Mouse (Mus musculus): ENCODE measurements around the gene Gm867. TPM values are rescaled to one million over a fixed set of nuclear protein-coding genes. Genes with fewer than 3 reads are reported as not detected.

Gene Gm867
- polyA plus RNA-seq (2014; fragmentation: Nextera tagmentation; extraction: Ambion mirVana), result 2.4 and 3.0 TPM in 2 replicates

GRCm38 (mm10) chr10:75940520-75940919 lies at the start of gene Gm867:
Gm867 (minus strand) TSS chr10:75940672.
- WGBS, result 79% methylated on average over 5 of the region's 5 CpGs

GRCm38 (mm10) chr10:75979432-75979831 lies 39.0 kb upstream of the Gm867 start:
- no peak for ATAC-seq (ENCODE audit: low read depth)
- 93% methylated on average over 3 of the region's 3 CpGs for WGBS

More at GRCm38 (mm10) chr10:75940520-75940919, at the start of gene Gm867:
- H3K9me3 ChIP-seq (ENCODE audit: control insufficient read depth, low read length), result no peaks in the 10 kb centered on the region
- no peaks in the 10 kb centered on the region for H3K36me3 ChIP-seq (ENCODE audit: control insufficient read depth, insufficient read depth, low read length)
- H3K9ac ChIP-seq (replicated peaks; ENCODE audit: low read depth, low read length), result no peak within 1 kb of the TSS
- H3K27ac ChIP-seq (ENCODE audit: low read depth, low read length), result no peak within 1 kb of the TSS
- no peak for ATAC-seq (ENCODE audit: low read depth)
- H3K4me2 ChIP-seq (ENCODE audit: low read depth, low read length), result no peak within 1 kb of the TSS
- peaks cover 3% of the 10 kb centered on the region; the same call in 1 of the 2 replicates for H3K4me1 ChIP-seq (ENCODE audit: control insufficient read depth, insufficient read depth, low read length)
- H3K4me3 ChIP-seq (ENCODE audit: low read depth, low read length), result no peak within 1 kb of the TSS; the same call in 1 of the 2 replicates
- no peaks in the 10 kb centered on the region for H3K27me3 ChIP-seq (ENCODE audit: control insufficient read depth, insufficient read depth, low read length)

GRCm38 (mm10) chr10:75978835-75979157 lies 38.3 kb upstream of the Gm867 start:
- Histone ChIP-seq H3K4me2 (ENCODE audit: low read depth, low read length) (no peak overlapping the region), H3K4me1 (ENCODE audit: control insufficient read depth, insufficient read depth, low read length) (no peaks in the 10 kb centered on the region), H3K27me3 (ENCODE audit: control insufficient read depth, insufficient read depth, low read length) (no peaks in the 10 kb centered on the region), H3K9ac (replicated peaks; ENCODE audit: low read depth, low read length) (no peak overlapping the region), H3K4me3 (ENCODE audit: low read depth, low read length) (no peak overlapping the region), H3K9me3 (ENCODE audit: control insufficient read depth, low read length) (no peaks in the 10 kb centered on the region), H3K36me3 (ENCODE audit: control insufficient read depth, insufficient read depth, low read length) (no peaks in the 10 kb centered on the region), H3K27ac (ENCODE audit: low read depth, low read length) (no peak overlapping the region)
- WGBS, result 61% methylated on average over 5 of the region's 5 CpGs
- ATAC-seq (ENCODE audit: low read depth), result no peak

More at GRCm38 (mm10) chr10:75979432-75979831, 39.0 kb upstream of the Gm867 start:
- Histone ChIP-seq H3K4me1 (ENCODE audit: control insufficient read depth, insufficient read depth, low read length) (no peaks in the 10 kb centered on the region), H3K27ac (ENCODE audit: low read depth, low read length) (no peak overlapping the region), H3K9me3 (ENCODE audit: control insufficient read depth, low read length) (no peaks in the 10 kb centered on the region), H3K4me3 (ENCODE audit: low read depth, low read length) (no peak overlapping the region), H3K36me3 (ENCODE audit: control insufficient read depth, insufficient read depth, low read length) (no peaks in the 10 kb centered on the region), H3K4me2 (ENCODE audit: low read depth, low read length) (no peak overlapping the region), H3K27me3 (ENCODE audit: control insufficient read depth, insufficient read depth, low read length) (no peaks in the 10 kb centered on the region), H3K9ac (replicated peaks; ENCODE audit: low read depth, low read length) (no peak overlapping the region)

- Histone ChIP-seq H3K36me3 (ENCODE audit: control insufficient read depth, insufficient read depth, low read length) (no peaks in the 10 kb centered on the region), H3K9me3 (ENCODE audit: control insufficient read depth, low read length) (no peaks in the 10 kb centered on the region), H3K27ac (ENCODE audit: low read depth, low read length) (no peak overlapping the region), H3K4me2 (ENCODE audit: low read depth, low read length) (no peak overlapping the region), H3K4me1 (ENCODE audit: control insufficient read depth, insufficient read depth, low read length) (no peaks in the 10 kb centered on the region), H3K4me3 (ENCODE audit: low read depth, low read length) (no peak overlapping the region), H3K9ac (replicated peaks; ENCODE audit: low read depth, low read length) (no peak overlapping the region), H3K27me3 (ENCODE audit: control insufficient read depth, insufficient read depth, low read length) (no peaks in the 10 kb centered on the region)
- no peak for ATAC-seq (ENCODE audit: low read depth)
- WGBS, result 39% methylated on average over 10 of the region's 10 CpGs
Observed at GRCm38 (mm10) chr10:75978119-75978834, 37.8 kb upstream of the Gm867 start.

GRCm38 (mm10) chr10:75975216-75975615 lies 34.7 kb upstream of the Gm867 start:
- 82% methylated on average over 5 of the region's 5 CpGs for WGBS
- ATAC-seq (ENCODE audit: low read depth), result no peak

GRCm38 (mm10) chr10:75973846-75974245 lies 33.4 kb upstream of the Gm867 start:
- H3K9me3 ChIP-seq (ENCODE audit: control insufficient read depth, low read length), result no peaks in the 10 kb centered on the region
- H3K27ac ChIP-seq (ENCODE audit: low read depth, low read length), result no peak overlapping the region
- no peak overlapping the region for H3K4me2 ChIP-seq (ENCODE audit: low read depth, low read length)
- no peak overlapping the region for H3K9ac ChIP-seq (replicated peaks; ENCODE audit: low read depth, low read length)
- no peak for ATAC-seq (ENCODE audit: low read depth)
- WGBS, result 95% methylated on average over 10 of the region's 10 CpGs
- H3K4me1 ChIP-seq (ENCODE audit: control insufficient read depth, insufficient read depth, low read length), result no peaks in the 10 kb centered on the region
- no peaks in the 10 kb centered on the region for H3K36me3 ChIP-seq (ENCODE audit: control insufficient read depth, insufficient read depth, low read length)
- no peak overlapping the region for H3K4me3 ChIP-seq (ENCODE audit: low read depth, low read length)
- no peaks in the 10 kb centered on the region for H3K27me3 ChIP-seq (ENCODE audit: control insufficient read depth, insufficient read depth, low read length)

More at GRCm38 (mm10) chr10:75975216-75975615, 34.7 kb upstream of the Gm867 start:
- Histone ChIP-seq H3K27ac (ENCODE audit: low read depth, low read length) (no peak overlapping the region), H3K9ac (replicated peaks; ENCODE audit: low read depth, low read length) (no peak overlapping the region), H3K4me2 (ENCODE audit: low read depth, low read length) (no peak overlapping the region), H3K36me3 (ENCODE audit: control insufficient read depth, insufficient read depth, low read length) (no peaks in the 10 kb centered on the region), H3K4me1 (ENCODE audit: control insufficient read depth, insufficient read depth, low read length) (no peaks in the 10 kb centered on the region), H3K27me3 (ENCODE audit: control insufficient read depth, insufficient read depth, low read length) (no peaks in the 10 kb centered on the region), H3K4me3 (ENCODE audit: low read depth, low read length) (no peak overlapping the region), H3K9me3 (ENCODE audit: control insufficient read depth, low read length) (no peaks in the 10 kb centered on the region)

GRCm38 (mm10) chr10:75954381-75954811 lies 13.9 kb upstream of the Gm867 start, which contains the start of gene Gm5134:
Gm5134 (plus strand) TSS chr10:75954514.
- Histone ChIP-seq H3K27ac (ENCODE audit: low read depth, low read length) (no peak within 1 kb of the TSS), H3K36me3 (ENCODE audit: control insufficient read depth, insufficient read depth, low read length) (no peaks in the 10 kb centered on the region), H3K27me3 (ENCODE audit: control insufficient read depth, insufficient read depth, low read length) (no peaks in the 10 kb centered on the region), H3K4me1 (ENCODE audit: control insufficient read depth, insufficient read depth, low read length) (0 out of 2 replicates have a peak, but pooled peaks cover 9% of the 10 kb centered on the region), H3K9me3 (ENCODE audit: control insufficient read depth, low read length) (no peaks in the 10 kb centered on the region), H3K9ac (replicated peaks; ENCODE audit: low read depth, low read length) (0 out of 2 replicates have a peak within 1 kb of the TSS, but pooled peaks have one; percentile 7), H3K4me2 (ENCODE audit: low read depth, low read length) (peak within 1 kb of the TSS; percentile 26; the same call in 1 of the 2 replicates), H3K4me3 (ENCODE audit: low read depth, low read length) (no peak within 1 kb of the TSS)
- WGBS, result 39% methylated on average over 20 of the region's 20 CpGs
- no peak for ATAC-seq (ENCODE audit: low read depth)

- WGBS, result 5% methylated on average over 13 of the region's 13 CpGs
- peak overlapping the region; percentile 28 for H3K4me3 ChIP-seq (ENCODE audit: low read depth, low read length)
- H3K9me3 ChIP-seq (ENCODE audit: control insufficient read depth, low read length), result no peaks in the 10 kb centered on the region
- H3K27me3 ChIP-seq (ENCODE audit: control insufficient read depth, insufficient read depth, low read length), result no peaks in the 10 kb centered on the region
- 0 out of 2 replicates have a peak, but pooled peaks cover 9% of the 10 kb centered on the region for H3K4me1 ChIP-seq (ENCODE audit: control insufficient read depth, insufficient read depth, low read length)
- H3K9ac ChIP-seq (replicated peaks; ENCODE audit: low read depth, low read length), result peak overlapping the region; percentile 53; the same call in 1 of the 2 replicates
- ATAC-seq (ENCODE audit: low read depth), result peak; percentile 3; the same call in 1 of the 2 replicates
- peak overlapping the region; percentile 77 for H3K4me2 ChIP-seq (ENCODE audit: low read depth, low read length)
- no peaks in the 10 kb centered on the region for H3K36me3 ChIP-seq (ENCODE audit: control insufficient read depth, insufficient read depth, low read length)
- H3K27ac ChIP-seq (ENCODE audit: low read depth, low read length), result no peak overlapping the region
Observed at GRCm38 (mm10) chr10:75951424-75952050, 11.1 kb upstream of the Gm867 start.

- H3K4me1 ChIP-seq (ENCODE audit: control insufficient read depth, insufficient read depth, low read length), result 0 out of 2 replicates have a peak, but pooled peaks cover 9% of the 10 kb centered on the region
- peak; percentile 65 for ATAC-seq (ENCODE audit: low read depth)
Observed at GRCm38 (mm10) chr10:75950791-75951210, 10.3 kb upstream of the Gm867 start.

More at GRCm38 (mm10) chr10:75950791-75951210, 10.3 kb upstream of the Gm867 start:
- peak overlapping the region; percentile 77 for H3K4me2 ChIP-seq (ENCODE audit: low read depth, low read length)
- no peaks in the 10 kb centered on the region for H3K9me3 ChIP-seq (ENCODE audit: control insufficient read depth, low read length)
- no peaks in the 10 kb centered on the region for H3K27me3 ChIP-seq (ENCODE audit: control insufficient read depth, insufficient read depth, low read length)
- no peaks in the 10 kb centered on the region for H3K36me3 ChIP-seq (ENCODE audit: control insufficient read depth, insufficient read depth, low read length)
- 3% methylated on average over 20 of the region's 23 CpGs for WGBS
- H3K9ac ChIP-seq (replicated peaks; ENCODE audit: low read depth, low read length), result peak overlapping the region; percentile 53
- peak overlapping the region; percentile 28 for H3K4me3 ChIP-seq (ENCODE audit: low read depth, low read length)
- no peak overlapping the region for H3K27ac ChIP-seq (ENCODE audit: low read depth, low read length)

All from neural tube, embryonic 14.5 days (tissue).